Mouse (Mus musculus) lung, postnatal 0 days (tissue): Measurements from ENCODE around the gene Sept4.

Experiments
- CTCF ChIP-seq: IDR thresholded peaks from 2 replicates; pipeline ENCODE4 v1.5.1; 2016; ENCODE audit warnings: antibody characterized with exemption, mild to moderate bottlenecking
- EP300 ChIP-seq: IDR thresholded peaks from 2 replicates; pipeline ENCODE4 v1.6.1; 2016; ENCODE audit warnings: antibody characterized with exemption, mild to moderate bottlenecking, control low read depth

- TF ChIP-seq CTCF (no peak), EP300 (no peak)
Measured at GRCm38 (mm10) chr11:87615551-87615950, 46.8 kb downstream of the Sept4 start.
